Mouse (Mus musculus) embryo, embryonic 10 days (tissue): ENCODE data around the gene Zfp467.

ENCODE experiments used
- DNase-seq: peaks from one replicate; pipeline ENCODE4 v3.0.0-alpha.2; 2015; ENCODE audit warnings: low spot score

The Zfp467 gene

GRCm38 (mm10) chr6:48445181-48446101, at the start of gene Zfp467:
Gene Zfp467, minus strand, starts transcription at chr6:48445825.
- DNase-seq: peak; percentile 52

- DNase-seq: peak; percentile 17
Observed at GRCm38 (mm10) chr6:48493136-48493730, 47.6 kb upstream of the Zfp467 start.

- DNase-seq: no peak
Observed at GRCm38 (mm10) chr6:48491361-48491760, 45.7 kb upstream of the Zfp467 start.

- DNase-seq: no peak
Observed at GRCm38 (mm10) chr6:48489741-48490140, 44.1 kb upstream of the Zfp467 start.

GRCm38 (mm10) chr6:48487747-48488725, 42.4 kb upstream of the Zfp467 start:
- DNase-seq: peak; percentile 57

- no peak for DNase-seq
Observed at GRCm38 (mm10) chr6:48482501-48482900, 36.9 kb upstream of the Zfp467 start.

GRCm38 (mm10) chr6:48478446-48478845, 32.8 kb upstream of the Zfp467 start:
- DNase-seq: no peak

GRCm38 (mm10) chr6:48470739-48471138, 25.1 kb upstream of the Zfp467 start:
- no peak for DNase-seq

- no peak for DNase-seq
Observed at GRCm38 (mm10) chr6:48467490-48467889, 21.9 kb upstream of the Zfp467 start.

GRCm38 (mm10) chr6:48466715-48467114, 21.1 kb upstream of the Zfp467 start:
- peak; percentile 32 for DNase-seq

GRCm38 (mm10) chr6:48464966-48465679, 19.5 kb upstream of the Zfp467 start:
- no peak for DNase-seq

- no peak for DNase-seq
Observed at GRCm38 (mm10) chr6:48452771-48453170, 7.1 kb upstream of the Zfp467 start.

GRCm38 (mm10) chr6:48452151-48452550, 6.5 kb upstream of the Zfp467 start:
- DNase-seq: no peak

GRCm38 (mm10) chr6:48448527-48448926, 2.9 kb upstream of the Zfp467 start:
- DNase-seq: no peak

GRCm38 (mm10) chr6:48447929-48448328, 2.3 kb upstream of the Zfp467 start, which contains the start of gene Sspo:
Gene Sspo, plus strand, starts transcription at chr6:48448229.
- DNase-seq: no peak

- DNase-seq: no peak
Observed at GRCm38 (mm10) chr6:48446896-48447295, 1.3 kb upstream of the Zfp467 start.

- DNase-seq: no peak
Observed at GRCm38 (mm10) chr6:48446256-48446655, 631 bp upstream of the Zfp467 start.

- DNase-seq: peak; percentile 75
Observed at GRCm38 (mm10) chr6:48444310-48445180, 1.1 kb downstream of the Zfp467 start.

- peak; percentile 95 for DNase-seq
Observed at GRCm38 (mm10) chr6:48443592-48444309, 1.9 kb downstream of the Zfp467 start.
